Mouse (Mus musculus) hindbrain, embryonic 13.5 days (tissue): ENCODE data around the gene Ccl17. TPM values are rescaled to one million over a fixed set of nuclear protein-coding genes. Genes with fewer than 3 reads are reported as not detected.
"Not testable (repeated sequence)": the region's sequence is repeated elsewhere in the genome, so short reads cannot be mapped to it uniquely, and the experiment has no call there.

Experiments used
- ATAC-seq: fragments of 200-750 bp; cut with Nextera tagmentation; 2 replicates; pipeline ENCODE4 v1.8.0; 2017; ENCODE audit warnings: moderate TSS enrichment; ENCODE audit not compliant: low FRiP score
- H3K27ac ChIP-seq: fragments of 300-500 bp; sonication (generic); 2 replicates; pipeline ENCODE4 v1.5.1; 2015; ENCODE audit warnings: inconsistent platforms, mild to moderate bottlenecking, moderate library complexity
- H3K27me3 ChIP-seq: fragments of 300-500 bp; sonication (generic); 2 replicates; pipeline ENCODE4 v1.6.1; 2015; ENCODE audit warnings: mild to moderate bottlenecking, inconsistent platforms
- H3K36me3 ChIP-seq: fragments of 300-500 bp; sonication (generic); 2 replicates; pipeline ENCODE4 v1.6.1; 2015; ENCODE audit warnings: mild to moderate bottlenecking, inconsistent platforms
- H3K4me1 ChIP-seq: fragments of 300-500 bp; sonication (generic); replicated peaks from 2 replicates; pipeline ENCODE4 v1.6.1; 2015; ENCODE audit warnings: inconsistent platforms
- H3K4me2 ChIP-seq: fragments of 300-500 bp; sonication (generic); 2 replicates; pipeline ENCODE4 v1.6.1; 2015; ENCODE audit warnings: inconsistent platforms, mild to moderate bottlenecking, moderate library complexity
- H3K4me3 ChIP-seq: fragments of 300-500 bp; sonication (generic); 2 replicates; pipeline ENCODE4 v1.5.1; 2015; ENCODE audit warnings: mild to moderate bottlenecking, inconsistent platforms
- H3K9ac ChIP-seq: fragments of 300-500 bp; sonication (generic); 2 replicates; pipeline ENCODE4 v1.6.1; 2015; ENCODE audit warnings: mild to moderate bottlenecking, inconsistent platforms
- H3K9me3 ChIP-seq: fragments of 300-500 bp; sonication (generic); 2 replicates; pipeline ENCODE4 v1.6.1; 2016; ENCODE audit warnings: inconsistent platforms
- WGBS: fragments of 180-500 bp; shearing (Covaris S2); methylation state at CpG from one replicate; pipeline ENCODE4 v1.1.7; 2015; 5-methylcytosine and 5-hydroxymethylcytosine counted together
- polyA plus RNA-seq: library from polyadenylated mRNA; unstranded; fragments of >200 nt; fragmentation: Nextera tagmentation; extraction: Ambion mirVana; gene quantifications from 2 replicates; pipeline ENCODE4 v1.2.1, GENCODE M21; 2015

The Ccl17 gene
- polyA plus RNA-seq, 1 experiment from 2014 or later: not detected

GRCm38 (mm10) chr8:94817933-94818332, 7.7 kb downstream of the Ccl17 start:
- H3K4me3 ChIP-seq: no peak overlapping the region
- no peaks in the 10 kb centered on the region for H3K4me1 ChIP-seq
- H3K9ac ChIP-seq: no peak overlapping the region
- H3K27ac ChIP-seq: no peak overlapping the region
- peaks cover 29% of the 10 kb centered on the region for H3K36me3 ChIP-seq
- no peaks in the 10 kb centered on the region for H3K9me3 ChIP-seq
- 92% methylated on average over 11 of the region's 11 CpGs for WGBS
- no peak overlapping the region for H3K4me2 ChIP-seq
- H3K27me3 ChIP-seq: no peaks in the 10 kb centered on the region
- ATAC-seq: no peak

- Histone ChIP-seq H3K36me3 (peaks cover 46% of the 10 kb centered on the region), H3K9me3 (no peaks in the 10 kb centered on the region), H3K4me1 (no peaks in the 10 kb centered on the region), H3K9ac (no peak overlapping the region), H3K27ac (no peak overlapping the region), H3K4me2 (no peak overlapping the region), H3K4me3 (no peak overlapping the region), H3K27me3 (no peaks in the 10 kb centered on the region)
- no peak for ATAC-seq
- 85% methylated on average over 6 of the region's 6 CpGs for WGBS
Observed at GRCm38 (mm10) chr8:94819671-94820179, 9.5 kb downstream of the Ccl17 start.

- H3K9ac ChIP-seq: no peak overlapping the region
- H3K4me2 ChIP-seq: no peak overlapping the region
- 91% methylated on average over 7 of the region's 7 CpGs for WGBS
- H3K4me3 ChIP-seq: no peak overlapping the region
- H3K27me3 ChIP-seq: no peaks in the 10 kb centered on the region
- no peak overlapping the region for H3K27ac ChIP-seq
- H3K9me3 ChIP-seq: no peaks in the 10 kb centered on the region
- H3K4me1 ChIP-seq: no peaks in the 10 kb centered on the region
- peaks cover 53% of the 10 kb centered on the region for H3K36me3 ChIP-seq
- no peak for ATAC-seq
Observed at GRCm38 (mm10) chr8:94820553-94820952, 10.3 kb downstream of the Ccl17 start.

- Histone ChIP-seq H3K4me2 (no peak overlapping the region), H3K9me3 (no peaks in the 10 kb centered on the region), H3K27me3 (no peaks in the 10 kb centered on the region), H3K36me3 (peaks cover 60% of the 10 kb centered on the region), H3K4me3 (no peak overlapping the region), H3K27ac (no peak overlapping the region), H3K4me1 (no peaks in the 10 kb centered on the region), H3K9ac (no peak overlapping the region)
- no peak for ATAC-seq
- WGBS: 89% methylated on average over 2 of the region's 2 CpGs
Observed at GRCm38 (mm10) chr8:94821381-94821780, 11.1 kb downstream of the Ccl17 start.

GRCm38 (mm10) chr8:94822637-94823560, 12.6 kb downstream of the Ccl17 start:
- WGBS: 85% methylated on average over 23 of the region's 23 CpGs
- H3K27ac ChIP-seq: no peak overlapping the region

GRCm38 (mm10) chr8:94825170-94825569, 14.9 kb downstream of the Ccl17 start:
- no peaks in the 10 kb centered on the region for H3K4me1 ChIP-seq
- no peaks in the 10 kb centered on the region for H3K27me3 ChIP-seq
- H3K27ac ChIP-seq: no peak overlapping the region
- no peak overlapping the region for H3K4me3 ChIP-seq
- 89% methylated on average over 6 of the region's 6 CpGs for WGBS
- H3K36me3 ChIP-seq: peaks cover 91% of the 10 kb centered on the region
- ATAC-seq: no peak
- H3K4me2 ChIP-seq: no peak overlapping the region
- no peak overlapping the region for H3K9ac ChIP-seq
- H3K9me3 ChIP-seq: no peaks in the 10 kb centered on the region

More at GRCm38 (mm10) chr8:94822637-94823560, 12.6 kb downstream of the Ccl17 start:
- H3K9ac ChIP-seq: no peak overlapping the region
- no peaks in the 10 kb centered on the region for H3K27me3 ChIP-seq
- H3K4me1 ChIP-seq: no peaks in the 10 kb centered on the region
- peak; percentile 46 for ATAC-seq
- peaks cover 72% of the 10 kb centered on the region for H3K36me3 ChIP-seq
- H3K9me3 ChIP-seq: no peaks in the 10 kb centered on the region
- no peak overlapping the region for H3K4me3 ChIP-seq
- H3K4me2 ChIP-seq: no peak overlapping the region

GRCm38 (mm10) chr8:94826210-94826609, 16.0 kb downstream of the Ccl17 start:
- Histone ChIP-seq H3K27ac (no peak overlapping the region), H3K9me3 (no peaks in the 10 kb centered on the region), H3K36me3 (peaks cover 90% of the 10 kb centered on the region), H3K27me3 (no peaks in the 10 kb centered on the region), H3K9ac (no peak overlapping the region), H3K4me2 (no peak overlapping the region), H3K4me1 (no peaks in the 10 kb centered on the region), H3K4me3 (no peak overlapping the region)
- no peak for ATAC-seq
- WGBS: 94% methylated on average over 5 of the region's 5 CpGs

- no peak overlapping the region for H3K4me2 ChIP-seq
- H3K4me1 ChIP-seq: peaks cover 6% of the 10 kb centered on the region; the same call in 1 of the 2 replicates
- H3K4me3 ChIP-seq: no peak overlapping the region
- no peak overlapping the region for H3K9ac ChIP-seq
- H3K36me3 ChIP-seq: peaks cover 82% of the 10 kb centered on the region
- no peaks in the 10 kb centered on the region for H3K27me3 ChIP-seq
- WGBS: 93% methylated on average over 6 of the region's 6 CpGs
- ATAC-seq: no peak
- H3K9me3 ChIP-seq: no peaks in the 10 kb centered on the region
- H3K27ac ChIP-seq: no peak overlapping the region
Observed at GRCm38 (mm10) chr8:94828284-94828683, 18.0 kb downstream of the Ccl17 start.

GRCm38 (mm10) chr8:94833901-94834405, 23.7 kb downstream of the Ccl17 start:
- ATAC-seq, H3K9me3 ChIP-seq, H3K4me3 ChIP-seq, H3K9ac ChIP-seq, H3K27me3 ChIP-seq, H3K27ac ChIP-seq, H3K4me2 ChIP-seq: not testable (repeated sequence)
- Histone ChIP-seq H3K36me3 (peaks cover 33% of the 10 kb centered on the region), H3K4me1 (peaks cover 27% of the 10 kb centered on the region)
- WGBS: 83% methylated on average over 7 of the region's 7 CpGs

GRCm38 (mm10) chr8:94835751-94836150, 25.5 kb downstream of the Ccl17 start:
- not testable (repeated sequence) for H3K27me3 ChIP-seq, H3K4me3 ChIP-seq, H3K27ac ChIP-seq, H3K9me3 ChIP-seq, H3K4me2 ChIP-seq, H3K9ac ChIP-seq, ATAC-seq
- WGBS: 95% methylated on average over 13 of the region's 13 CpGs
- peaks cover 31% of the 10 kb centered on the region for H3K4me1 ChIP-seq
- peaks cover 15% of the 10 kb centered on the region for H3K36me3 ChIP-seq

- Histone ChIP-seq H3K9me3 (no peaks in the 10 kb centered on the region), H3K27ac (no peak overlapping the region), H3K4me1 (peaks cover 31% of the 10 kb centered on the region), H3K4me3 (peak overlapping the region; percentile 88), H3K9ac (peak overlapping the region; percentile 93), H3K36me3 (peaks cover 8% of the 10 kb centered on the region), H3K27me3 (no peaks in the 10 kb centered on the region), H3K4me2 (peak overlapping the region; percentile 91)
- ATAC-seq: no peak
- WGBS: 78% methylated on average over 11 of the region's 11 CpGs
Observed at GRCm38 (mm10) chr8:94836456-94837240, 26.4 kb downstream of the Ccl17 start.
